Mouse (Mus musculus) erythroblast, embryonic 14.5 days (primary cell): ENCODE results near the gene Six3. TPM values are rescaled to one million over a fixed set of nuclear protein-coding genes. Genes with fewer than 3 reads are reported as not detected.

Experiments used
- H3K27me3 ChIP-seq: 2 replicates; pipeline ENCODE4 v1.6.1; 2012; ENCODE audit warnings: inconsistent platforms; ENCODE audit not compliant: control insufficient read depth
- H3K36me3 ChIP-seq: 2 replicates; pipeline ENCODE4 v1.6.1; 2012; ENCODE audit warnings: mild to moderate bottlenecking, inconsistent platforms; ENCODE audit not compliant: control insufficient read depth
- H3K4me1 ChIP-seq: 2 replicates; pipeline ENCODE4 v1.6.1; 2012; ENCODE audit warnings: inconsistent platforms; ENCODE audit not compliant: control insufficient read depth
- H3K4me3 ChIP-seq: replicated peaks from 2 replicates; pipeline ENCODE3; 2012; ENCODE audit warnings: moderate library complexity, mild to moderate bottlenecking, inconsistent platforms
- H3K9me3 ChIP-seq: 2 replicates; pipeline ENCODE4 v1.6.1; 2012; ENCODE audit warnings: low read length, inconsistent platforms, mixed read lengths; ENCODE audit not compliant: control insufficient read depth
- GATA1 ChIP-seq: IDR thresholded peaks from 2 replicates; pipeline ENCODE4 v1.6.1; 2012; ENCODE audit warnings: low read length, inconsistent platforms, mixed read lengths
- TAL1 ChIP-seq: IDR thresholded peaks from 3 replicates; pipeline ENCODE4 v1.6.1; 2012; ENCODE audit warnings: low read length, inconsistent platforms, mixed read lengths
- polyA plus RNA-seq: library from polyadenylated mRNA; stranded (reverse); fragments of >175 nt; gene quantifications from 2 replicates; pipeline ENCODE4 v1.2.3, GENCODE M21; 2012

The Six3 gene
- not detected in 2 replicates for polyA plus RNA-seq

- TF ChIP-seq GATA1, result no peak
- no peak for TF ChIP-seq TAL1
- H3K27me3 ChIP-seq, result peaks cover 100% of the 10 kb centered on the region
These were observed at the start of gene Six3 for GRCm38 (mm10) chr17:85613266-85613860. Six3 (plus strand) TSS chr17:85613608.

DNA sequence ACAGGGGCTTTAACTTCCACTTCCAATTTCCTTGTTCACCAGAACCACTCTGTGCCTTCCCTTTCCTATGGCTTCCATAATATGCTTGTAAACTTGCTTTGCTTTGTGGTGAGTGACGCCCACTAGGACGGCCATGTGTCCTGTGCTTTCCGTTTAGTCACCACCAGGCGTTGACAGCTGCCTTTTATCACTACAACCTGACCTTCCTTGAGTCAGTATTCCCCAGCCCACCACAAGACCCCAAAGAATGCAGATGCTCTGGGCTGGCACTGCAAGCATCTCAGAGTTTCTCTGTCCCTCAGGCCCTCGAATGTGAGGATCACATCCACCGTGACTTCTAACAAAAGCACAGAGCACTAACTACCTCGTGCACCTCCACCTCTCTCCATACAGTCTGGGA, 49.3 kb upstream of the Six3 start:
- peaks cover 11% of the 10 kb centered on the region for H3K9me3 ChIP-seq
- peaks cover 5% of the 10 kb centered on the region; the same call in 1 of the 2 replicates for H3K27me3 ChIP-seq
- no peaks in the 10 kb centered on the region for H3K36me3 ChIP-seq
- H3K4me1 ChIP-seq, result no peaks in the 10 kb centered on the region
- H3K4me3 ChIP-seq, result no peak overlapping the region
- TF ChIP-seq TAL1, result no peak

More at GRCm38 (mm10) chr17:85613266-85613860, at the start of gene Six3:
- Histone ChIP-seq H3K4me3 (no peak within 1 kb of the TSS), H3K4me1 (no peaks in the 10 kb centered on the region), H3K36me3 (no peaks in the 10 kb centered on the region), H3K9me3 (no peaks in the 10 kb centered on the region; the same call in 1 of the 2 replicates)

GRCm38 (mm10) chr17:85574023-85574422, 39.4 kb upstream of the Six3 start:
- peaks cover 4% of the 10 kb centered on the region for H3K27me3 ChIP-seq
- no peak overlapping the region for H3K4me3 ChIP-seq
- H3K4me1 ChIP-seq, result peaks cover 6% of the 10 kb centered on the region
- no peaks in the 10 kb centered on the region for H3K9me3 ChIP-seq
- no peaks in the 10 kb centered on the region for H3K36me3 ChIP-seq
- TF ChIP-seq TAL1 (no peak), GATA1 (no peak)

GRCm38 (mm10) chr17:85578290-85578689, 35.1 kb upstream of the Six3 start:
- no peak for TF ChIP-seq TAL1
- no peak for TF ChIP-seq GATA1
- Histone ChIP-seq H3K4me1 (peaks cover 6% of the 10 kb centered on the region), H3K4me3 (no peak overlapping the region), H3K9me3 (no peaks in the 10 kb centered on the region), H3K36me3 (no peaks in the 10 kb centered on the region), H3K27me3 (peaks cover 4% of the 10 kb centered on the region)

GRCm38 (mm10) chr17:85579350-85579749, 34.1 kb upstream of the Six3 start:
- H3K4me3 ChIP-seq, result no peak overlapping the region
- TF ChIP-seq GATA1 (no peak), TAL1 (peak; percentile 28; the same call in 1 of the 3 replicates)

DNA sequence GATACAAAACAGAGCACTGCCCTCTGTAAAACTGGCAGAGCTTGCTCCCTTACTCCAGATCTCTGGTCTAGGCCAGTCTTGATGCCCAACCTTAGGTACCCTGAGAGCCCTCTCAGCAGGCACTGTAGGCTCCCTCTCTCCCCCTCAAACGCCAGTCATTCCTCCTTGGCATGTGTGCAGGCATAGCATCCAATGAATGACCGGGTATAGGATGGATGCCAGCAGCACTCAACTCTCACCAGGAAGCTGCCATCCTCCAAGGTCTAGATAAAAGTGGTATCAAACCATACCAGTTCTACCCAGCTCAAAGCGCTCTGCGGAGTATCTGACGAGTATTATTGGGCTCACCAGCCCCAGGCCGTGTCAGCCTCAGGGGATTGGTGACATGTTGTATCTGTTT, 33.2 kb upstream of the Six3 start:
- H3K4me1 ChIP-seq, result peaks cover 6% of the 10 kb centered on the region
- H3K4me3 ChIP-seq, result no peak overlapping the region
- H3K27me3 ChIP-seq, result peaks cover 4% of the 10 kb centered on the region
- no peaks in the 10 kb centered on the region for H3K36me3 ChIP-seq
- TF ChIP-seq TAL1 (no peak), GATA1 (no peak)
- H3K9me3 ChIP-seq, result no peaks in the 10 kb centered on the region

More at GRCm38 (mm10) chr17:85579350-85579749, 34.1 kb upstream of the Six3 start:
- Histone ChIP-seq H3K9me3 (no peaks in the 10 kb centered on the region), H3K4me1 (peaks cover 6% of the 10 kb centered on the region), H3K27me3 (peaks cover 4% of the 10 kb centered on the region), H3K36me3 (no peaks in the 10 kb centered on the region)

DNA sequence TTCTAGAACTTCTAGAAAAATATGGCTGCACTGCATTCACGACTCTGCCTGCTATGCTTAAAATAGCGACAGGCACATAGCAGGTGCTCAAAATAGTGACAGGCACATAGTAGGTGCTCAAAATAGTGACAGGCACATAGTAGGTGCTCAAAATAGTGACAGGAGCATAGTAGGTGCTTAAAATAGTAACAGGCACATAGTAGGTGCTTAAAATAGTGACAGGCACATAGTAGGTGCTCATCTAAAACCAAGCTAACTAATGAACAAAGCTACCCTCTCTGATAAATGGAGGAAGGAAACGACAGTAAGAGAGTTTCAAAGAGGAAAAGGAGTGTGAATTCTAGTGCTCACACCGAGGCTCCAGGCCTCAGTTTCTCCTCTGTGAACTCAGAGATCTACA, 29.2 kb upstream of the Six3 start:
- no peaks in the 10 kb centered on the region for H3K27me3 ChIP-seq
- no peaks in the 10 kb centered on the region for H3K9me3 ChIP-seq
- H3K4me1 ChIP-seq, result peaks cover 3% of the 10 kb centered on the region; the same call in 1 of the 2 replicates
- H3K4me3 ChIP-seq, result no peak overlapping the region
- no peaks in the 10 kb centered on the region for H3K36me3 ChIP-seq
- TF ChIP-seq GATA1 (no peak), TAL1 (no peak)

DNA sequence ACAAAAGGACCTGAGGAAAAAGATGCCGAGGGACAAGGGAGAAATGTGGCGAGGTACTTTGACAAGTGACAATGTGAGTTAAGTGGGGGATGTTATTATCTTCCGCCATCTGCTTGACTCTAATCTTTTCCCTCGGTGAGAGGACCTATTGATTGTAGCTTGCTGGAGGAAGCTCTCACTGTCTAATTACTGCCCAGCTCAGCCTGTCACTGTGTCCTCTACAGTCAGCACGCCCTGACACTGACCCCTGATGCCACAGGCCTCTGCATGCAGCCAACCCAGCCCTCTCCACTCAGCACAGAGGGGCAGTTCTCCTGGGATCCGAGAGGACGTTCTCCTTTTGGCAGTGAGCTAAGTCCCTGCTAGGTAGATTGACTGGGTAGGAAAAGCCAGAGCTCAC, 28.8 kb upstream of the Six3 start:
- Histone ChIP-seq H3K36me3 (no peaks in the 10 kb centered on the region), H3K9me3 (no peaks in the 10 kb centered on the region), H3K4me3 (no peak overlapping the region), H3K27me3 (no peaks in the 10 kb centered on the region), H3K4me1 (peaks cover 3% of the 10 kb centered on the region; the same call in 1 of the 2 replicates)
- TF ChIP-seq TAL1 (no peak), GATA1 (no peak)

DNA sequence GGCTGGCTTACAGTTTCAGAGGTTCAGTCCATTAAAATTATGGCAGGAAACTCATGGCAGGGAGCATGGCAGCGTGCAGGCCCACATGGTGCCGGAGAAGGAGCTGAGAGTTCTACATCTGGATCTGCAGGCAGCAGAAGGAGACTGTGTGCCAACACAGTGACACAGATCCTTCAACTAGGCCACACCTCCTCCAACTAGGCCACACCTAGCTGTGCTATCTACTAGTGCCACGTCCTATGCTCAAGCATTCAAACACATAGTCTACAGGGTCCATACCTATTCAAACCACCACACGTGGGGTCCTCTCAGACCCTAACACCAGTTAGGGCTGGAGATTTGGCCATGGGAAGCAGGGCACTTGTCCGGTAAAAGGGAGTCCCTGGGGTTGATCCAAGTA, 27.6 kb upstream of the Six3 start:
- no peak overlapping the region for H3K4me3 ChIP-seq
- TF ChIP-seq TAL1 (no peak), GATA1 (no peak)
- peaks cover 3% of the 10 kb centered on the region; the same call in 1 of the 2 replicates for H3K4me1 ChIP-seq

GRCm38 (mm10) chr17:85591976-85592375, 21.4 kb upstream of the Six3 start:
- H3K27me3 ChIP-seq, result peaks cover 8% of the 10 kb centered on the region
- H3K36me3 ChIP-seq, result no peaks in the 10 kb centered on the region
- no peak overlapping the region for H3K4me3 ChIP-seq
- TF ChIP-seq GATA1 (no peak), TAL1 (no peak)
- H3K9me3 ChIP-seq, result peaks cover 4% of the 10 kb centered on the region; the same call in 1 of the 2 replicates
- H3K4me1 ChIP-seq, result no peaks in the 10 kb centered on the region

More for the DNA sequence above, 27.6 kb upstream of the Six3 start:
- Histone ChIP-seq H3K36me3 (no peaks in the 10 kb centered on the region), H3K9me3 (no peaks in the 10 kb centered on the region), H3K27me3 (no peaks in the 10 kb centered on the region)
